Mouse (Mus musculus): Measurements from ENCODE around the gene Wnt1.

DNA sequence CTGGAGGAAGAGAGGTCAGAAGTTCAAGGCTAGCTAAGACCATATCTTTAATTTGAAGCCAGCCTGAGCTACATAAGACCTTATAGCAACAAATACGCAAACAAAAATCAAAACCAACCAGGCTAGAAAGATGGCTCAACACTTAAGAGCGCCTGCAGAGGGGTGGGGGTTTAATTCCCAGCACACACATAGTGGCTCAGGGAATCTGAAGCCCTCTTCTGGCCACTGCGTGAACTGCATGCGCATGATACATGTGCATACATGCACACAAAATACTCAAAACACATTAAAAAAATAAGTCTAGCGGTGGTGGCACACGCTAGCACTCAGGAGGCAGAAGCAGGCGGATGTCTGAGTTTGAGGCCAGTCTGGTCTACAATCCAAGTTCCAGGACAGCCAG, 3.9 kb upstream of the Wnt1 start:
- TF ChIP-seq POLR2A (IDR thresholded peaks at IDR 0.05; ENCODE audit: control insufficient read depth, extremely low read depth, insufficient read depth, low read length, poor library complexity) (no peak), CTCF (IDR thresholded peaks at IDR 0.05; ENCODE audit: borderline replicate concordance, control insufficient read depth, extremely low read depth, insufficient read depth, low read length, poor library complexity) (peak; percentile 28; the same call in 1 of the 2 replicates)
